Mouse (Mus musculus): ENCODE measurements at regions not wholly inside any gene's neighbourhood (a gene's known extent, or its start where the extent isn't known, plus 50 kb on each side); places are given as distances from the start of the nearest gene placed in this dataset.
"Not testable (repeated sequence)": the region's sequence is repeated elsewhere in the genome, so short reads cannot be mapped to it uniquely, and the experiment has no call there.

DNA sequence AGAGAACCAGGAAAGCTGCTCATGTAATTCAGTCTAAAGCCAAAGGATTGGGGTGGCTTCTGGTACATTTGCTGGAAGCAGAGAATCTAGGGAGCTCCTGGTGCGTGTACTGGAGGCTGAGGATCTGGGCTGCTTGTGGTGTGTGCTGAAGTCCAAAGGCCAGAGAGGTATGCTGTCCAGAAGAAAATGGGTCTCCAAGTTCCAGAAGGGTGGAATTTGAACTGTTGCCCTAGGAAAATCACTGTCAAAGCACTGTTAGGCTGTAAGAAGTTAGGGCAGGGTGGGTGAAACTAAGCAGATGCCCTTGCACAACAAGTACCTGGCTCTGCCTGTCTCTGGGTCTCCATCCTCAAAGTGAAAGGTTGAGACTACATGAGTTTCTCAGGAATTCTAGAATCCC lies 201.9 kb upstream of the Serp2 start:
- no peak for DNase-seq (ENCODE audit: low spot score in 2 of 2)

DNA sequence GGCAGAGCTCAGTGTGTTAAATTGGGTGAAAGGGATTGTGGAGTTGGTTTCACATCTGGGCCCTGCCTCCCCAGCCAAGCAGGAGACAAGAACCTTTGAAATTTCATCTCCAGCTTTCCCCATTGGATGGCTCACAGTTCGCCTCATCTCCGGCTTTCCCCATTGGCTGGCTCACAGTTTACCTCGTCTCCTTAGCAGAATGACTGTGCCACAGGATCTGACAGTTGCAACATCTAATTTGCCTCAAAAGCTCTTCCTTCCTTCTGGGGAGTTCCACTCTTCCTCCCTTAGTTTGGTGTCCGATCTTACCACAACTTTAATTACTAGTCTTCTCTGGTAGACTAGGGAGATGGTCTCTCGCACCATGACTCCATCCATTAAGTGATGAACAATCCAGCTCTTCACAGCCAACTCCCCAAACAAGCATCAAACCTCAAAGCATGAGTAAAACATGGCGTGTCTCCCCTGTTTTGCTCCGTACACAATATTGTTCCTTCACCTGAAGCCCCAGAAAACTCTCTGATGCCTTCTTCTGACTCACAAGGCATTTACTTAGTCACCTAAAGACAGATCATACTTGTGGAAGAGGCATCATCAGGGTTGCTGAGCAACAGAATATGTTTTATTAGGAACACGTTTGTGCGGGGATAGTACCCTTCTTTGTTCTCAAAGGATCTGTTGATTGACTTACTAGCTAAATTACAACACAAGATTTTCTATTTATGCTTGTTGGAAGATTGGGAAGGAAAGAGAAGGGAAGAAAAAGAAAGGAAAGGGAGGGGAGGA lies 199.1 kb upstream of the Serp2 start:
- no peak for DNase-seq (ENCODE audit: low spot score in 2 of 2)

DNA sequence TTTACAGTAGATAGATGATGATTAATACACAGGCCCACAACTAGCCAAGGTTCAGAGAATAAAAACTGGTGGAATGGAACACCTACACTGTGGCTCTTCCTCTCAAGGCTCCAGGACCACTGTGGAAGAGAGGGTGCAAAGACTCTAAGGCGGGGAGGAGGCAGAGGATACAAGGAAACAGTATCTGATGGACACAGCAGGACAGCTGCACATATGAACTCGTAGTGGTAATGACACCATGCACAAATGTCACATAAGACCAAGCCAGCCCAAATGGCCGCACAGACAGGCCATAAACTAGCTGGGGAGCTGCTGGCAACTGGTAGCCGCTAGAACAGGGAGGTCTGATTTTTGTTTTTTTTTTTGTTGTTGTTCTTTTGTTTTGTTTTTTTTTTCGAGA lies 197.0 kb upstream of the Serp2 start:
- DNase-seq (ENCODE audit: low spot score in 2 of 2) = no peak

GRCm38 (mm10) chr14:76749178-76749577 lies 192.5 kb upstream of the Serp2 start:
- peak in 1 of 2 experiments; percentile 30 for DNase-seq (ENCODE audit: low spot score in 2 of 2)

DNA sequence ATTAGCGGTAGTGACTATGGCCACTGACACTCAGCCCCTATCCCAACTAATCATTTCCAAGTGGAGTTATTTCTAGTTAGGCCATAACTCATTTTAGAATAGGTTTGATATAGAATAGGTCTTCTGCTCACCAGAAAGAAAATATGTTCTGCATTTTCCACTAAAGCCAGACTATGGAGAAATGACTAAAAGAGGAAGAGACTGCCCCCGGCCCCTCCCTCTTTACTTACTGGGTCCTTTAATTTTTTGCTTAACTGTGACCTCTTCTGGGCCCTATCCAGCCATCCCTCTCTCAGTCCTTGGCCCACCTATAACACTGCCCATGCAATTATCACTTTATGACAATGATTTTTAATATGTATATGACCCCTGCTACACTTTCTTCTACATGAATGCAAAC lies 192.0 kb upstream of the Serp2 start:
- DNase-seq (ENCODE audit: low spot score in 2 of 2) = no peak

DNA sequence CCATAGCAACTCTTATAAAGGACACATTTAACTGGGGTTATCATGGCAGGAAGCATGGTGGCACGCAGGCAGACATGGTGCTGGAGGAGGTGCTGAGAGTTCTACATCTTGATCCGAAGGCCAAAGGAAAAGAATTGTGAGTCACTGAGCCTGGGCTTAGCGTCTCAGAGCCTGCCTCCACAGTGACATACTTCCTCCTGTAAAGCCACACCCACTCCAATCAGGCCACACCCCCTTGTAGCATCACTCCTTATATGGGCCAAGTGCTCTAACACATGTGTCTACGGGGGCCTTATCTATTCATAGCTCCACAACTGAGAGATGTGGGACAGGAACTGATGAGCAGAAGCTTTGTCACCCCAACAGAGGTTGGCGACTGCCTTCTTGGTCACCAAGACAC lies 191.1 kb upstream of the Serp2 start:
- DNase-seq (ENCODE audit: low spot score in 2 of 2) = no peak

GRCm38 (mm10) chr14:76746282-76746681 lies 189.6 kb upstream of the Serp2 start:
- DNase-seq (ENCODE audit: low spot score in 2 of 2) = no peak

GRCm38 (mm10) chr14:76744674-76745433 lies 188.2 kb upstream of the Serp2 start:
- no peak for DNase-seq (ENCODE audit: low spot score in 2 of 2)

DNA sequence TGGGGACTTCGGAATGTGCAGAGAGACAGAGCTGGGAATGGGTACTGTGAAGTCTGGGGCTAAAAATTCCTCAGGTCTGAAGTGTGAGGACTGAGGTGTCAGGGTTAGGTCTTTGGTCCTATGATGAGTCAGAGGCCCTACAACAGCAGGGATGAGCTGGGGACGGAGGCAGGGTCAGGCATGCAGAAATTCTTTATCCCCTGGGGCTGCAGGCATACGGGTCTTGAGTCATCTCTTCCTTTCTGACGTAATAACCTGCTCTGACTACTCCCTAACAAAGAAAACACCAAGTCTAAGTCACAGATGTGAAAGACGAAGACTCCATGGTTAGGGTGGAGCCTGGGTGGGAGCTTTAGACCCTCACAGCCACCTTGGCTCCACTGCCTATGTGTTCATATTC lies 185.6 kb upstream of the Serp2 start:
- DNase-seq (ENCODE audit: low spot score in 2 of 2) = no peak

DNA sequence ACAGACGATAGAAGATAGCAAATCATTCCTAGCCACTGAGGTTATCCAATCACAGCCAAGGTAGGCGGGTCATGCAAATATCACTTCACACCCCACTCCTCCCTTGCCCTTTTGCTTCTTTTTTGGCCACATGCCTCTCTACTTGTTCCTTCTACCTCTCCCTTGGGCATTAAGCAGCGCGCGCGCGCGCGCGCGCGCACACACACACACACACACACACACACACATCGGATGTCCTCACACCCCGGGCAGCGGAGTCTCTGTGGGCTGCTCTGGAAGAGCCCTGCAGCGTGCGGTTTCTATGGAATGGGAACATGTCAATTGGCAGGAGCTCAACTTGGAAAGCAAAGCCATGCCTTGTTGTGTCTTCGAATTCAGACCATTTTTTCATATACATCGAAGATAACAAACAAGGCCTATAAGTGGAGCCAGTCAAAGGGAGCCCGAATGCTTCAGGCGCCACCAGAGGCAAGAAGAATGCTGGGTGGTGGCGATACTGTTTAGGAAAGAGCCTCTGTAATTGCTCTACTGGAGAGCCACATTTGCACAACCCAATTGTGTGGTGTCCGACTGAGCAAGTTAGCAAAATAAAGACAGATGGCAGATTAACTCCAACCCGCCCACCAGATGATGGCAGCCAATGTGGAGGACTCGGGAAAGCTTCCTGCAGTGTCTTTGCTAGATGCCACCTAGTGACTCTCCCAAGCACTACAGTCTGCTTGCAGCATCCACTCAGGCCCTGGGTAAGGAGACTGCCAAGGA lies 183.3 kb upstream of the Serp2 start:
- peak; percentile 69 to 73 for DNase-seq (ENCODE audit: low spot score in 2 of 2)

DNA sequence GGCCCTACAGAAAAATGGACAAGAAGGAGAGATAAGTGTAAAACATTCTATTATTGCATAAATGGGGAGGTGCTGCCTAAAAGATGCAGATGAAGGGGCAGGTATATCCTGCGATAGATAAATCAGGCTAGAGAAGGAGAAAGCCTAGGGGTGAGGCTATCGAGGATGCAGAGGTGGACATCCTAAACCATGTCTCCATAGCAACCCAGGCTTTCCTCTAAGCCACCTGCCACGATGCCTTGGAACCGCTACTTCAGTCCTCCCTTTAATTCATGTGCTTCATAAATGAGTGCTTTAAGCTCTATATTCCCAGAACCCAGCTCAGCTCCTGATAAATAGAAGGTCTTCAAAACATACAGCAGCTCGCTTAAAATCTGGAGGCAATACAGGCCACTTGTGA lies 179.3 kb upstream of the Serp2 start:
- DNase-seq (ENCODE audit: low spot score in 2 of 2) = no peak

GRCm38 (mm10) chr14:76735107-76735506 lies 178.4 kb upstream of the Serp2 start:
- no peak for DNase-seq (ENCODE audit: low spot score in 2 of 2)

- no peak for DNase-seq (ENCODE audit: low spot score in 2 of 2)
Observed at GRCm38 (mm10) chr14:76733258-76733823, 176.7 kb upstream of the Serp2 start.

- DNase-seq (ENCODE audit: low spot score in 2 of 2) = no peak
Observed at GRCm38 (mm10) chr14:76731096-76731986, 174.7 kb upstream of the Serp2 start.

GRCm38 (mm10) chr14:76725844-76726243 lies 169.2 kb upstream of the Serp2 start:
- no peak for DNase-seq (ENCODE audit: low spot score in 2 of 2)

DNA sequence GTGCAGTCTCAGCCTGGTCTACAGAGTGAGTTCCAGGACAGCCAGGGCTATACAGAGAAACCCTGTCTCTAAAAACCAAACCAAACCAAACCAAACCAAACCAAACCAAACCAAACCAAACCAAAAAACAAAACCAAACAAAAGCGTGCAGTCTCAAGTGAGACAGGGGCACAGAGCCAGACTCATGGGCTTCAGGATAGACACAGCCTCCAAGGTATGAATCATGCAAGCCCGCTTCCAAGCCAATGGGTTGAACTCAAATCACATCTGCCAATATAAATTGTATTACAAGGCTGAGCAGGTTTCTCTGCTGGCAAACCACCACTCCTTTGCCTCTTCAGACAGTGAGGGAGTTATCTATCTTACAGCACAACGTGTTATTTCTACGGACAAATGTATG lies 168.5 kb upstream of the Serp2 start:
- not testable (repeated sequence) for DNase-seq (ENCODE audit: low spot score in 2 of 2)

DNA sequence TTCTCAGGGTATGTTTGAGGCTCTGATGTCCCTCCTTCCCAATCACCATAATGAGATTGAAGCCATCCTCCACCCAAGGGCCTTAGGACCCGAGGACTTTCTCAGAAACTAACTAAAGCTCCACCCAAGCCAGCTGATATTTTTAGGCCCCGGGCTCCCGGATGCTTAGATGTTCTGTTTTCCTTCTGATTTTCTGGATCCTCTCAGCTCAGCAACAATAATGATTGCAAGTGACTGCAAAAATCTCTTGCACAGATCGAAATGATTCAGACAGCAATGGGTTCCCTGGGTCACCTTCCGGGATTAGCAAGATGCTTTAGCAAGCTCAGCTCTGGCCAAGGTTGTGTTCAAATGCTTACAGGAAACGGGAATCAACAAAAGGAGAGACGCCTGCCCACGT lies 168.1 kb upstream of the Serp2 start:
- DNase-seq (ENCODE audit: low spot score in 2 of 2) = no peak

GRCm38 (mm10) chr14:76724395-76724794 lies 167.7 kb upstream of the Serp2 start:
- DNase-seq (ENCODE audit: low spot score in 2 of 2) = no peak

DNA sequence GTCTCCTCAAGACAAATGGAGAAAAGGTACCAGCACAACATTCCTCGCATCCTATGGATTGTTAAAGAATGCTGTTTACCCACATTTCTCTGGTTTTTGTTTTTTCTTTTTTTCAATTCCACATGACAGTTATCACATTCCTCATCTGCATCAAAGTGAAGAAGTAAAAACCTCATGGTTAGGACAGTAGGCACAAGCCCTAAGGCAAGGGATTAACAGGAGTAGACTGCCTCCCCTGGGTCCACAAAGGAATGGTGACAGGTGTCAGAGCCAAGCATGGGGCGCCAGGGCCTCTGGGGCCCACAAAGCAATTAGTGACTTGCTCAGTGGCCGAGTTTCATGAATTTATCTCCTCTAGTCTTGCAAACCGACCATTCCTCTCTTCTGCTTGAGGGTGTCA lies 166.9 kb upstream of the Serp2 start:
- DNase-seq (ENCODE audit: low spot score in 2 of 2) = no peak

DNA sequence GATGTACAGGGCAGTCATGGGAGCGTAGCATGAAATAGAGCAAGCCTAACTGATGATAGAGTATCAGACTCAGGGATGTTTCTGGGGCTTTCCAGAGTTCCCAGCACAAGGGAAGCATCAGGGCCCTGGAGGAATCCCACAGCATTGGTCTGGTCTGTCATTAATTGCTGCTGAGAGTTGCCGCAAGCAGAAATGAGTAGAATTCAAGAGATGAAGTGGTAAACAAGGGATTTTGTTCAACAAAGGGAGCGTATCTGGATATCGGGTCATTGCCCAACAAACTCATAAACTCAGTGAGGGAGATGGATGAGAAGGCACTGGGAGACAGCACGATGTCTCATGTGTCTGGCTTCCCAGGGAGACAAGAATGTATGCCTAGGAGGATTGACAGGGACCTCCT lies 165.6 kb upstream of the Serp2 start:
- no peak for DNase-seq (ENCODE audit: low spot score in 2 of 2)

DNA sequence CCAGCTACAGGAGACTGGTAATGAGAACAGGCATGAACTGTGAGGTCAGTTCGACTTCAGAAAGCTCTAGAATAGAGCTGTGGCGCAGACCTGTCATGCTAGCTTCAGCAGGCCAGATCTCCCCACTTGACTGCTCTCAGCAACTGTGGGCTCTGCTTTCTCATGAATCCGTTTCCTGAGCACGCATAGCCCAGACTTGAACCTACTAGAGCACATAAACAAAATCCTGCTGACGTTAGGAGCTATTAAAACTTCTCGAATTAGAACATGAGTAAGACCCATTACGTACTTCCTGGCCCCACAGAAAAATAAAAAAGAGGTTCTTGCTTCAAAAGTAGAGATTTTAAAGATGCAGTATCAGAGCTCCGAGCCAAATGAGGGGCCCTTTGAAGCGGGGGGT lies 165.1 kb upstream of the Serp2 start:
- DNase-seq (ENCODE audit: low spot score in 2 of 2) = no peak
